Mouse (Mus musculus): Measurements from ENCODE around the gene Mpp6.
A peak's percentile ranks its signal among the peaks of the same experiment; 100 is the strongest.

The Mpp6 gene

GRCm38 (mm10) chr6:50225232-50225631 is 115.2 kb downstream of the Mpp6 start:
- peak; percentile 11 for DNase-seq (ENCODE audit: low read depth, low spot score)

GRCm38 (mm10) chr6:50228180-50228579 is 118.1 kb downstream of the Mpp6 start:
- no peak for DNase-seq (ENCODE audit: low read depth, low spot score)

DNA sequence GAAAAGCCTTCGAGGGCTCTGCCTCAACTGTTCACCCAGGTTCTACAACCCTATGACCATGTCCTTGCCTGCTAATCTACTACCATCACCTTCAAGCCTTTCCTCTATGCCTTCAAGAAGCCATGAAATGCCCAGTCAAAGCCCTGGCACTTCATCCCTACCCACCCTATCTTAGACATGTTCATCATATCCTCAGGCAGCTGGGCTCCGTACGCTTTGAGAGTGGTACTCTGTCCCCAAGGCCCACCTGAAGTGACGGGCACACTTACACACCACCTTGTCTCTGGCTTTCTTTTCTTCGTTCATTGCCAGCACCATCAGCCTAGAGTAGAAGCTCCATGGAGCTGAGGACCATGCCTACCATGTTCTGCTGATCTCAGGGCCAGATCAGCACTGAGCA is 121.2 kb downstream of the Mpp6 start:
- DNase-seq (ENCODE audit: low read depth, low spot score): no peak

- peak; percentile 16 for DNase-seq (ENCODE audit: low read depth, low spot score)
These were observed 122.9 kb downstream of the Mpp6 start for GRCm38 (mm10) chr6:50232984-50233383.

GRCm38 (mm10) chr6:50237963-50238362 is 127.9 kb downstream of the Mpp6 start:
- no peak for DNase-seq (ENCODE audit: low read depth, low spot score)

DNA sequence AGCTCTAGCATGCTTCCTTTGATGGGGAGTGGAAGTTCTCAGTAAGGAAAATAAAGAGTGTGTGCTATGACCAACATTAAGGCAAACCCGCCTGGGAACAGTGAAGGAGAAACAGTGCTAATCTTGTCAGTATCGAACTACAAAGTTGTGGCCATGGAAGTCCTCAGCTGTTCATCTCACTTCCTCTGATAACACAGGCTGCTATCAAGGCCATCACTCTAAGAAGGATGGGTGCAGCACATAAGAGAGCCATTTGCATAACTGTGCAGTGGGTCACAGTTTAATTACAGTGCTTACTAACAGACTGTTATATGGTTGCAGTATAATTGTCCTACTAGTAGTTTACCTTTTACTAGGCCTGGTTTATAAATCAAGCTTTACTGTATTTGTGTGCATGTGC is 129.9 kb downstream of the Mpp6 start:
- DNase-seq (ENCODE audit: low read depth, low spot score): no peak

- no peak for DNase-seq (ENCODE audit: low read depth, low spot score)
These were observed 130.4 kb downstream of the Mpp6 start for GRCm38 (mm10) chr6:50240437-50240836.

- DNase-seq (ENCODE audit: low read depth, low spot score): no peak
These were observed 134.1 kb downstream of the Mpp6 start for GRCm38 (mm10) chr6:50244126-50244525.

GRCm38 (mm10) chr6:50244967-50245366 is 134.9 kb downstream of the Mpp6 start:
- DNase-seq (ENCODE audit: low read depth, low spot score): no peak

GRCm38 (mm10) chr6:50247356-50247755 is 137.3 kb downstream of the Mpp6 start:
- no peak for DNase-seq (ENCODE audit: low read depth, low spot score)

- DNase-seq (ENCODE audit: low read depth, low spot score): no peak
These were observed 137.8 kb downstream of the Mpp6 start for GRCm38 (mm10) chr6:50247791-50248190.
